Mouse (Mus musculus): ENCODE data around the gene Rap1a. TPM values are rescaled to one million over a fixed set of nuclear protein-coding genes. Genes with fewer than 3 reads are reported as not detected.

Gene Rap1a
- polyA plus RNA-seq, 1 experiment = 25.4 TPM

- no peak for TF ChIP-seq GATA1 (IDR thresholded peaks at IDR 0.05; ENCODE audit: low read length)
Measured at GRCm38 (mm10) chr3:105697148-105697441, 104.0 kb downstream of the Rap1a start.

- no peak for TF ChIP-seq GATA1 (IDR thresholded peaks at IDR 0.05; ENCODE audit: low read length)
Measured at GRCm38 (mm10) chr3:105696387-105697147, 104.6 kb downstream of the Rap1a start.

GRCm38 (mm10) chr3:105695476-105696386, 105.4 kb downstream of the Rap1a start:
- no peak for TF ChIP-seq GATA1 (IDR thresholded peaks at IDR 0.05; ENCODE audit: low read length)

- no peak for TF ChIP-seq GATA1 (IDR thresholded peaks at IDR 0.05; ENCODE audit: low read length)
Measured at GRCm38 (mm10) chr3:105693327-105694080, 107.6 kb downstream of the Rap1a start.

- TF ChIP-seq GATA1 (IDR thresholded peaks at IDR 0.05; ENCODE audit: low read length) = no peak
Measured at GRCm38 (mm10) chr3:105688536-105688935, 112.6 kb downstream of the Rap1a start.

GRCm38 (mm10) chr3:105687324-105688060, 113.6 kb downstream of the Rap1a start, which contains the start of gene Ddx20:
Gene Ddx20 (minus strand): TSS chr3:105687574.
- no peak for TF ChIP-seq GATA1 (IDR thresholded peaks at IDR 0.05; ENCODE audit: low read length)

- no peak for TF ChIP-seq GATA1 (IDR thresholded peaks at IDR 0.05; ENCODE audit: low read length)
Measured at GRCm38 (mm10) chr3:105686394-105687323, 114.5 kb downstream of the Rap1a start.

GRCm38 (mm10) chr3:105680346-105680745, 120.8 kb downstream of the Rap1a start:
- TF ChIP-seq GATA1 (IDR thresholded peaks at IDR 0.05; ENCODE audit: low read length) = no peak

Other genes starting within 250 kb of the Rap1a start
- gene Ddx20, start 113.8 kb downstream of the Rap1a start, polyA plus RNA-seq (2012) = 12.6 and 21.5 TPM in 2 replicates
- 4.9 and 6.0 TPM in 2 replicates for gene Inka2, start 96.7 kb downstream of the Rap1a start, polyA plus RNA-seq (2012)
- not detected in 2 replicates for gene Adora3, start 69.5 kb upstream of the Rap1a start, polyA plus RNA-seq (2012)
- gene Tmigd3, start 69.6 kb upstream of the Rap1a start, polyA plus RNA-seq (2012) = not detected in 2 replicates
- gene I830077J02Rik, start 131.3 kb upstream of the Rap1a start, polyA plus RNA-seq (2012) = 0.56 TPM in 2 replicates
- 87.9 and 105 TPM in 2 replicates for gene Wdr77, start 158.0 kb upstream of the Rap1a start, polyA plus RNA-seq (2012)
- gene Atp5f1, start 158.8 kb upstream of the Rap1a start, polyA plus RNA-seq (2012) = 96.5 and 102 TPM in 2 replicates
- gene Ovgp1, start 172.4 kb upstream of the Rap1a start, polyA plus RNA-seq (2012) = 0.13 and 0.23 TPM in 2 replicates
- gene Pifo, start 213.3 kb upstream of the Rap1a start, polyA plus RNA-seq (2012) = not detected in 2 replicates
- gene Chil5, start 231.5 kb upstream of the Rap1a start, polyA plus RNA-seq (2012) = not detected in 2 replicates

All from G1E-ER4 (cell line).